Mouse (Mus musculus) kidney, adult 2 months (tissue): Measurements from ENCODE around the gene Epha2.

Experiments used
- CTCF ChIP-seq: fragments of 200-500 bp; conservative IDR thresholded peaks from 2 replicates; pipeline ENCODE4 v1.5.1; 2011; ENCODE audit warnings: low read depth, mild to moderate bottlenecking, control low read depth, low read length, moderate library complexity, mixed read lengths; ENCODE audit not compliant: insufficient read depth, insufficient read length
- POLR2A ChIP-seq: fragments of 200-500 bp; IDR thresholded peaks from one replicate; pipeline ENCODE4 v1.6.1; 2011; ENCODE audit warnings: low read depth, low read length, control low read depth

DNA sequence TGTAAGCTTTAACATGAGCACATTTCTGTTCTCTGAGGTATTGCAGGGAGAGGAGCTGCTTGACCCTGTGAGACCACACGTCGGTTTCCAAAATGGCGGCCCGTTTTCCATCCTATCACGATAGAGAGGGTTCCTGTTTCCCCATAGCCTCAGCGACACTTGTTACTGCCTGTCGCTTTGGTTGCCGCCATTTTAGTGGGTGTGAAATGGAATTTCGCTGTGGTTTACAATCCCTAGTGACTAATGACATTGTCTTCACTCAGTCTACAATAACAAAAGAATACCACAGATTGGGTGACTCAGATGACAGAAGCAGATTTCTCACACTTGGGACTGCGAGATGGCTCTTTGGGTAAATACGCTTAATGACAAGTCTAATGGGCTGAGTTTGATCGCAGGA, 44.2 kb downstream of the Epha2 start:
- TF ChIP-seq POLR2A (no peak), CTCF (no peak)
